In genomic region chr9:22049721-22050270, GRCm38 (mm10) we compare ENCODE assay signal across 9 mouse cellular contexts. TPM values are rescaled to one million over a fixed set of nuclear protein-coding genes. Genes with fewer than 3 reads are reported as not detected.
A peak's percentile ranks its signal among the peaks of the same experiment; 100 is the strongest.
DNase-seq lines count a peak whose midpoint lies in the region; ATAC-seq lines count a peak whose summit lies in the region.
"Had no signal": no experiment of that assay in that cellular context is flagged by ENCODE, and none has a peak within 500 bp of the region (broad histone marks: within the 10 kb centered on the region; RNA-seq: fewer than 3 reads in every experiment).

No protein-coding gene starts in this region.

- peaks cover 8% of the 10 kb centered on the region; the same call in 1 of the 2 replicates for H3K4me1 ChIP-seq in hindbrain, embryonic 11.5 days (replicated peaks; ENCODE audit: control insufficient read depth, insufficient read depth, low read length)
- peaks cover 33% of the 10 kb centered on the region for H3K4me1 ChIP-seq in midbrain, embryonic 16.5 days (ENCODE audit: control insufficient read depth, insufficient read depth, low read length)

- H3K9me3 ChIP-seq in hindbrain, embryonic 11.5 days (ENCODE audit: control insufficient read depth, low read length) = no peaks in the 10 kb centered on the region
- no peaks in the 10 kb centered on the region for H3K9me3 ChIP-seq in midbrain, embryonic 16.5 days (replicated peaks; ENCODE audit: control insufficient read depth, low read length, poor library complexity, severe bottlenecking)

- peak overlapping the region; percentile 95 for H3K27ac ChIP-seq in hindbrain, embryonic 11.5 days (ENCODE audit: low read depth, low read length)
- peak overlapping the region; percentile 95 for H3K27ac ChIP-seq in midbrain, embryonic 16.5 days (ENCODE audit: low read length)

- H3K9ac ChIP-seq in hindbrain, embryonic 11.5 days (ENCODE audit: low read depth, low read length) = peak overlapping the region; percentile 97
- H3K9ac ChIP-seq in midbrain, embryonic 16.5 days (ENCODE audit: low read depth, low read length) = peak overlapping the region; percentile 99

- 30% methylated on average over 4 of the region's 4 CpGs for WGBS in hindbrain, embryonic 11.5 days
- 3% methylated on average over 4 of the region's 4 CpGs for WGBS in midbrain, embryonic 16.5 days

- H3K36me3 ChIP-seq in hindbrain, embryonic 11.5 days (ENCODE audit: control insufficient read depth, insufficient read depth, low read length) = no peaks in the 10 kb centered on the region
- H3K36me3 ChIP-seq in midbrain, embryonic 16.5 days (ENCODE audit: control insufficient read depth, insufficient read depth, low read length) = no peaks in the 10 kb centered on the region

- H3K4me3 ChIP-seq in hindbrain, embryonic 11.5 days (ENCODE audit: low read depth, low read length) = peak overlapping the region; percentile 93
- peak overlapping the region; percentile 98 for H3K4me3 ChIP-seq in midbrain, embryonic 16.5 days (ENCODE audit: low read depth, low read length)

- DNase-seq in embryo, embryonic 10 days (ENCODE audit: low spot score) = peak; percentile 54
- DNase-seq in embryo, embryonic 9.5 days (ENCODE audit: extremely low spot score) = no peak
- peak; percentile 52 to 62 for DNase-seq in cerebellum, postnatal 25 days
- peak; percentile 51 for DNase-seq in hindbrain, embryonic 11.5 days (ENCODE audit: low spot score)
- no peak for DNase-seq in layer of hippocampus, postnatal 14 days (ENCODE audit: low spot score in 2 of 2)
- no peak for DNase-seq in gastrocnemius, adult 18-20 months (ENCODE audit: low spot score)
- no peak for DNase-seq in natural killer cell, adult 2 months (ENCODE audit: low spot score in 2 of 2)

- H3K27me3 ChIP-seq in hindbrain, embryonic 11.5 days (ENCODE audit: control insufficient read depth, insufficient read depth, low read length) = peaks cover 8% of the 10 kb centered on the region; the same call in 1 of the 2 replicates
- H3K27me3 ChIP-seq in midbrain, embryonic 16.5 days (ENCODE audit: control insufficient read depth, insufficient read depth, low read depth, low read length) = no peaks in the 10 kb centered on the region

- H3K4me2 ChIP-seq in hindbrain, embryonic 11.5 days (replicated peaks; ENCODE audit: low read depth, low read length) = peak overlapping the region; percentile 68
- peak overlapping the region; percentile 91 for H3K4me2 ChIP-seq in midbrain, embryonic 16.5 days (ENCODE audit: low read length)

- no peak for ATAC-seq in hindbrain, embryonic 11.5 days (ENCODE audit: low FRiP score)
- ATAC-seq in midbrain, embryonic 16.5 days = no peak

RNA-seq across cellular contexts. Expression of gene Elavl3, which starts 2.0 kb away (rescaled TPM):
- polyA plus RNA-seq in hindbrain, embryonic 11.5 days (2014; fragmentation: Nextera tagmentation; extraction: Ambion mirVana) = 72.9 and 85.2 TPM in 2 replicates
- polyA plus RNA-seq in midbrain, embryonic 16.5 days (2015; fragmentation: Nextera tagmentation; extraction: Ambion mirVana) = 91.6 and 93.8 TPM in 2 replicates
- total RNA-seq in layer of hippocampus, postnatal 14 days (2021) = 100 to 1,000 TPM; 176 to 178 TPM
- under 1 TPM in 1 of 2 experiments, not detected in 1; 0.24 TPM for total RNA-seq in gastrocnemius, adult 18-20 months (2021)
- polyA plus RNA-seq: inflammation-experienced regulatory T-cells, adult 6 months had no signal

RNA-seq across cellular contexts. Expression of gene Gm49318, which starts 21.3 kb away (rescaled TPM):
- polyA plus RNA-seq in hindbrain, embryonic 11.5 days (2014; fragmentation: Nextera tagmentation; extraction: Ambion mirVana) = 0.56 TPM in 1 of 2 replicates, not detected in the other
- polyA plus RNA-seq in midbrain, embryonic 16.5 days (2015; fragmentation: Nextera tagmentation; extraction: Ambion mirVana) = not detected in 2 replicates
- 1 to 10 TPM; 1.5 to 2.8 TPM for total RNA-seq in layer of hippocampus, postnatal 14 days (2021)
- total RNA-seq in gastrocnemius, adult 18-20 months (2021) = not detected
- polyA plus RNA-seq: inflammation-experienced regulatory T-cells, adult 6 months had no signal

RNA-seq across cellular contexts. Expression of gene Zfp653, which starts 21.4 kb away (rescaled TPM):
- 8.1 and 9.2 TPM in 2 replicates for polyA plus RNA-seq in hindbrain, embryonic 11.5 days (2014; fragmentation: Nextera tagmentation; extraction: Ambion mirVana)
- 18.1 and 18.8 TPM in 2 replicates for polyA plus RNA-seq in midbrain, embryonic 16.5 days (2015; fragmentation: Nextera tagmentation; extraction: Ambion mirVana)
- total RNA-seq in layer of hippocampus, postnatal 14 days (2021) = 10 to 100 TPM; 19.4 to 22.7 TPM
- 1 to 10 TPM; 3.2 to 3.7 TPM for total RNA-seq in gastrocnemius, adult 18-20 months (2021)

RNA-seq across cellular contexts. Expression of gene Ecsit, which starts 35.4 kb away (rescaled TPM):
- 32.4 and 38.4 TPM in 2 replicates for polyA plus RNA-seq in hindbrain, embryonic 11.5 days (2014; fragmentation: Nextera tagmentation; extraction: Ambion mirVana)
- polyA plus RNA-seq in midbrain, embryonic 16.5 days (2015; fragmentation: Nextera tagmentation; extraction: Ambion mirVana) = 54.8 and 57.4 TPM in 2 replicates
- total RNA-seq in layer of hippocampus, postnatal 14 days (2021) = 10 to 100 TPM; 42.4 to 45.7 TPM
- 10 to 100 TPM; 89.2 to 92.1 TPM for total RNA-seq in gastrocnemius, adult 18-20 months (2021)

RNA-seq across cellular contexts. Expression of gene Prkcsh, which starts 47.2 kb away (rescaled TPM):
- 84.6 TPM in 2 replicates for polyA plus RNA-seq in hindbrain, embryonic 11.5 days (2014; fragmentation: Nextera tagmentation; extraction: Ambion mirVana)
- 83.0 and 90.3 TPM in 2 replicates for polyA plus RNA-seq in midbrain, embryonic 16.5 days (2015; fragmentation: Nextera tagmentation; extraction: Ambion mirVana)
- 100 to 1,000 TPM; 105 to 110 TPM for total RNA-seq in layer of hippocampus, postnatal 14 days (2021)
- 10 to 100 TPM; 24.4 to 27.9 TPM for total RNA-seq in gastrocnemius, adult 18-20 months (2021)

Comparison
In these comparisons a context has a peak if more than half of its experiments do, and no peak if none do; other contexts are left out.
1. DNase-seq: peak in embryo, embryonic 10 days (single experiment), cerebellum, postnatal 25 days (2 of 2) and hindbrain, embryonic 11.5 days (single experiment); none in embryo, embryonic 9.5 days (single experiment), layer of hippocampus, postnatal 14 days (0 of 2), gastrocnemius, adult 18-20 months (single experiment) and natural killer cell, adult 2 months (0 of 2).
2. RNA of gene Elavl3, which starts 2.0 kb away (total RNA-seq): 176 to 178 TPM in layer of hippocampus, postnatal 14 days; 0.24 TPM in gastrocnemius, adult 18-20 months; every median in the first group is over 100 times any median in the second.
3. RNA of gene Zfp653, which starts 21.4 kb away (total RNA-seq): 19.4 to 22.7 TPM in layer of hippocampus, postnatal 14 days; 3.2 to 3.7 TPM in gastrocnemius, adult 18-20 months; every median in the first group is over 4 times any median in the second.